Mouse (Mus musculus): ENCODE measurements at regions not wholly inside any gene's neighbourhood (a gene's known extent, or its start where the extent isn't known, plus 50 kb on each side); places are given as distances from the start of the nearest gene placed in this dataset.

DNA sequence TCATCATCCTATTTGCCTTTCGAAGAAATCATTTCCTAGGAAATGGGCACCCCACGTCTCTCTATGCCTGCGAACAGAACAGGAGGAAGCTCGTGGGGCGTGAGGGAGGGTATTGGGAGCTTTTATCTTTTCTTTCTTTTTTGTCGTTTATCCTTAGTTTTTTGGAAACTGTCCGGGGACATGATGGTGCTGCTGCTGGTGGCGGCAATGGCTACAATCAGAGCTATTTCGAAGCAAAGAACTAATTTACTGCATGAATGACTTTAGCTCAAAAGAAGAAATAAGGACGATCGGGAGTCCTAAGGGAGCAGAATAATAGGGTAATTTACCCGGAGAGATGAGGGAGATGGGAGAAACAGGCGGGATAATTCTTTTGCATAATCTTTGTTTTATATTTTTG lies 119.9 kb downstream of the Tmem132e start:
- H3K4me3 ChIP-seq (ENCODE audit: low read depth, low read length): no peak overlapping the region
- no peaks in the 10 kb centered on the region for H3K27me3 ChIP-seq (replicated peaks; ENCODE audit: control insufficient read depth, insufficient read depth, low read length)
- H3K9me3 ChIP-seq (ENCODE audit: control insufficient read depth): no peaks in the 10 kb centered on the region
- no peaks in the 10 kb centered on the region for H3K36me3 ChIP-seq (ENCODE audit: control insufficient read depth, insufficient read depth)
- ATAC-seq: no peak
- WGBS: 71% methylated on average over 13 of the region's 13 CpGs
- H3K4me1 ChIP-seq (replicated peaks; ENCODE audit: control insufficient read depth, insufficient read depth, low read length): no peaks in the 10 kb centered on the region
- TF ChIP-seq CTCF (IDR thresholded peaks at IDR 0.05; ENCODE audit: low read depth): no peak
- H3K4me2 ChIP-seq (replicated peaks; ENCODE audit: low read depth): no peak overlapping the region
- H3K9ac ChIP-seq (ENCODE audit: low read depth, low read length): no peak overlapping the region
- H3K27ac ChIP-seq (ENCODE audit: low read depth, low read length): no peak overlapping the region

Measured in intestine, postnatal 0 days (tissue).